Mouse (Mus musculus) yolk sac, embryonic 10.5 days (tissue): ENCODE data around the gene Tmem135.
"Not testable (repeated sequence)": the region's sequence is repeated elsewhere in the genome, so short reads cannot be mapped to it uniquely, and the experiment has no call there.

Source experiments
- DNase-seq: peaks from one replicate; pipeline ENCODE4 v3.0.0-alpha.2; 2017; ENCODE audit warnings: low spot score

Gene Tmem135

GRCm38 (mm10) chr7:89326761-89327160, 77.3 kb downstream of the Tmem135 start:
- DNase-seq, result peak; percentile 47

GRCm38 (mm10) chr7:89326202-89326601, 77.8 kb downstream of the Tmem135 start:
- no peak for DNase-seq

GRCm38 (mm10) chr7:89322741-89323140, 81.3 kb downstream of the Tmem135 start:
- not testable (repeated sequence) for DNase-seq

- no peak for DNase-seq
Measured at GRCm38 (mm10) chr7:89319351-89319750, 84.7 kb downstream of the Tmem135 start.

- DNase-seq, result not testable (repeated sequence)
Measured at GRCm38 (mm10) chr7:89317088-89317487, 86.9 kb downstream of the Tmem135 start.

- no peak for DNase-seq
Measured at GRCm38 (mm10) chr7:89316112-89316511, 87.9 kb downstream of the Tmem135 start.

GRCm38 (mm10) chr7:89311555-89311954, 92.5 kb downstream of the Tmem135 start:
- no peak for DNase-seq

- DNase-seq, result peak; percentile 28
Measured at GRCm38 (mm10) chr7:89308926-89309325, 95.1 kb downstream of the Tmem135 start.

GRCm38 (mm10) chr7:89308238-89308637, 95.8 kb downstream of the Tmem135 start:
- no peak for DNase-seq

- no peak for DNase-seq
Measured at GRCm38 (mm10) chr7:89306831-89307230, 97.2 kb downstream of the Tmem135 start.

- no peak for DNase-seq
Measured at GRCm38 (mm10) chr7:89304958-89305357, 99.1 kb downstream of the Tmem135 start.

GRCm38 (mm10) chr7:89303765-89304164, 100.3 kb downstream of the Tmem135 start:
- DNase-seq, result no peak

- DNase-seq, result no peak
Measured at GRCm38 (mm10) chr7:89298911-89299458, 105.0 kb downstream of the Tmem135 start.

GRCm38 (mm10) chr7:89296941-89297340, 107.1 kb downstream of the Tmem135 start:
- DNase-seq, result no peak

- no peak for DNase-seq
Measured at GRCm38 (mm10) chr7:89282664-89283063, 121.4 kb downstream of the Tmem135 start.

GRCm38 (mm10) chr7:89270438-89270837, 133.6 kb downstream of the Tmem135 start:
- DNase-seq, result peak; percentile 43

GRCm38 (mm10) chr7:89269826-89270225, 134.2 kb downstream of the Tmem135 start:
- DNase-seq, result no peak

GRCm38 (mm10) chr7:89267542-89267941, 136.5 kb downstream of the Tmem135 start:
- DNase-seq, result no peak

GRCm38 (mm10) chr7:89266017-89266760, 137.8 kb downstream of the Tmem135 start:
- no peak for DNase-seq

GRCm38 (mm10) chr7:89260966-89261365, 143.1 kb downstream of the Tmem135 start:
- DNase-seq, result no peak

- no peak for DNase-seq
Measured at GRCm38 (mm10) chr7:89258832-89259231, 145.2 kb downstream of the Tmem135 start.

GRCm38 (mm10) chr7:89257871-89258502, 146.0 kb downstream of the Tmem135 start:
- DNase-seq, result no peak

- DNase-seq, result no peak
Measured at GRCm38 (mm10) chr7:89253772-89254171, 150.2 kb downstream of the Tmem135 start.
